Comparison of ENCODE assay signal across 17 mouse cellular contexts in the genomic region with DNA sequence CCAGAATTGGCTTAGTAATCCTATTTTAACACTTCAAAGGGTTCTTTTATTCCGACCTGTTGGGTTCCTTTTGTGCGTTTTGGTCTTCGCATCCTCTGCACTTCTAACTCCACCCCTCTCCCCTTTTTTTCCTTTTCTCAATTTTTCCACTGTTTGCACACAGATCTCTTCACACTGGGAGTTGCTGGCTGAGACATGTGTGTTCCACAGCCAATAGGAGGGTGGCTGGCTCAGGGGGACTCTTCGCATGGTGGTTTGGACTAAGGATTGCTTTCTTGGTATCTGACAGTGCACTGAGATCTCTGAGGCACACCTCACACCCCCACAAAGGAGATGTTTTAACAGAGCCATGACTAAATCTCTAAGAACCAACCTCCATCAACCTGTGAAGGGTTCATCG. TPM values are rescaled to one million over a fixed set of nuclear protein-coding genes. Genes with fewer than 3 reads are reported as not detected.
DNase-seq lines count a peak whose midpoint lies in the region; ATAC-seq and TF ChIP-seq lines count a peak whose summit lies in the region.
"Had no signal": no experiment of that assay in that cellular context is flagged by ENCODE, and none has a peak within 500 bp of the region (broad histone marks: within the 10 kb centered on the region; RNA-seq: fewer than 3 reads in every experiment).

No protein-coding gene starts in this region.

- no peaks in the 10 kb centered on the region for H3K27me3 ChIP-seq in forebrain, embryonic 11.5 days (ENCODE audit: control insufficient read depth, insufficient read depth, low read length)
- peaks cover 60% of the 10 kb centered on the region for H3K27me3 ChIP-seq in forebrain, embryonic 10.5 days (ENCODE audit: poor library complexity, severe bottlenecking)
- H3K27me3 ChIP-seq in CH12.LX (replicated peaks) = no peaks in the 10 kb centered on the region
- H3K27me3 ChIP-seq in forebrain, embryonic 16.5 days (replicated peaks; ENCODE audit: control insufficient read depth, insufficient read depth, low read length) = no peaks in the 10 kb centered on the region
- H3K27me3 ChIP-seq in midbrain, embryonic 14.5 days (ENCODE audit: control insufficient read depth, insufficient read depth, low read length) = no peaks in the 10 kb centered on the region
- H3K27me3 ChIP-seq: limb, embryonic 15.5 days had no signal

- no peaks in the 10 kb centered on the region for H3K79me2 ChIP-seq in CH12.LX (replicated peaks; ENCODE audit: control insufficient read depth, extremely low read depth, insufficient read depth, poor library complexity, severe bottlenecking)

- peak; percentile 69 for ATAC-seq in forebrain, embryonic 11.5 days (replicated peaks; ENCODE audit: low FRiP score)
- peak; percentile 65 for ATAC-seq in forebrain, embryonic 16.5 days
- ATAC-seq in midbrain, embryonic 14.5 days (ENCODE audit: low FRiP score, low TSS enrichment) = peak; percentile 55

- in situ Hi-C loops in CH12.LX (cut with MboI; ENCODE audit: low pct_ligation_motif_present, low pct_unique_long_range_greater_than_20kb, low sequenced_read_pairs) = no loop called here

- TF ChIP-seq EP300 in CH12.LX (IDR thresholded peaks at IDR 0.05; ENCODE audit: low read length) = no peak

- TF ChIP-seq POLR2A in CH12.LX (IDR thresholded peaks at IDR 0.05; ENCODE audit: low read depth, low read length) = no peak

- WGBS in forebrain, embryonic 11.5 days = 23% methylated on average over 5 of the region's 5 CpGs
- WGBS in forebrain, embryonic 10.5 days = 30% methylated on average over 5 of the region's 5 CpGs
- 15% methylated on average over 5 of the region's 5 CpGs for WGBS in forebrain, embryonic 16.5 days
- WGBS in midbrain, embryonic 14.5 days = 18% methylated on average over 5 of the region's 5 CpGs

- dilution Hi-C loops in CH12.LX (cut with MboI; ENCODE audit: extremely low pct_ligation_motif_present, extremely low pct_unique_long_range_greater_than_20kb, low sequenced_read_pairs) = no loop called here

- H3K9me3 ChIP-seq in forebrain, embryonic 11.5 days (ENCODE audit: control insufficient read depth, low read length) = no peaks in the 10 kb centered on the region
- no peaks in the 10 kb centered on the region for H3K9me3 ChIP-seq in forebrain, embryonic 10.5 days
- no peaks in the 10 kb centered on the region for H3K9me3 ChIP-seq in CH12.LX (replicated peaks; ENCODE audit: low read length)
- H3K9me3 ChIP-seq in forebrain, embryonic 16.5 days (ENCODE audit: control insufficient read depth, low read length) = no peaks in the 10 kb centered on the region
- H3K9me3 ChIP-seq in midbrain, embryonic 14.5 days (ENCODE audit: control insufficient read depth, low read length) = no peaks in the 10 kb centered on the region
- H3K9me3 ChIP-seq: limb, embryonic 15.5 days had no signal

- H3K4me2 ChIP-seq in forebrain, embryonic 11.5 days (ENCODE audit: low read depth, low read length, severe bottlenecking) = no peak overlapping the region
- no peak overlapping the region for H3K4me2 ChIP-seq in CH12.LX (ENCODE audit: insufficient read depth, low read depth, poor library complexity, severe bottlenecking)
- H3K4me2 ChIP-seq in forebrain, embryonic 16.5 days (ENCODE audit: low read length) = no peak overlapping the region
- H3K4me2 ChIP-seq in midbrain, embryonic 14.5 days (ENCODE audit: low read length) = no peak overlapping the region
- H3K4me2 ChIP-seq: limb, embryonic 15.5 days had no signal

- no peaks in the 10 kb centered on the region for H3K36me3 ChIP-seq in forebrain, embryonic 11.5 days (ENCODE audit: control insufficient read depth, insufficient read depth, low read length)
- no peaks in the 10 kb centered on the region for H3K36me3 ChIP-seq in forebrain, embryonic 10.5 days (replicated peaks)
- H3K36me3 ChIP-seq in CH12.LX (replicated peaks in 1 of 2; ENCODE audit: control insufficient read depth in 1 of 2, insufficient read depth in 1 of 2, low read length in 1 of 2) = no peaks in the 10 kb centered on the region
- no peaks in the 10 kb centered on the region for H3K36me3 ChIP-seq in forebrain, embryonic 16.5 days (ENCODE audit: control insufficient read depth, insufficient read depth)
- no peaks in the 10 kb centered on the region for H3K36me3 ChIP-seq in midbrain, embryonic 14.5 days (ENCODE audit: control insufficient read depth, insufficient read depth, low read length)
- H3K36me3 ChIP-seq: limb, embryonic 15.5 days had no signal

- no peak overlapping the region for H3K4me3 ChIP-seq in forebrain, embryonic 11.5 days (ENCODE audit: low read depth, low read length)
- H3K4me3 ChIP-seq in forebrain, embryonic 10.5 days = no peak overlapping the region
- no peak overlapping the region for H3K4me3 ChIP-seq in CH12.LX (replicated peaks in 1 of 3; ENCODE audit: low read depth in 2 of 3, low read length in 2 of 3, poor library complexity in 1 of 3)
- H3K4me3 ChIP-seq in forebrain, embryonic 16.5 days (replicated peaks; ENCODE audit: low read length) = no peak overlapping the region
- no peak overlapping the region for H3K4me3 ChIP-seq in midbrain, embryonic 14.5 days (replicated peaks; ENCODE audit: low read depth, low read length)
- H3K4me3 ChIP-seq: limb, embryonic 15.5 days had no signal

- TF ChIP-seq RAD21 in CH12.LX (IDR thresholded peaks at IDR 0.05; ENCODE audit: low read depth, low read length) = no peak

- H3K4me1 ChIP-seq in forebrain, embryonic 11.5 days (replicated peaks; ENCODE audit: control insufficient read depth, insufficient read depth, low read length) = peaks cover 6% of the 10 kb centered on the region; the same call in 1 of the 2 replicates
- peaks cover 47% of the 10 kb centered on the region for H3K4me1 ChIP-seq in forebrain, embryonic 10.5 days
- peaks cover 8 to 54% of the 10 kb centered on the region in 2 experiments for H3K4me1 ChIP-seq in CH12.LX (ENCODE audit: control insufficient read depth in 1 of 2, insufficient read depth in 2 of 2)
- peaks cover 44% of the 10 kb centered on the region for H3K4me1 ChIP-seq in forebrain, embryonic 16.5 days (replicated peaks; ENCODE audit: control insufficient read depth, insufficient read depth, low read length)
- H3K4me1 ChIP-seq in midbrain, embryonic 14.5 days (ENCODE audit: control insufficient read depth, insufficient read depth, low read length) = peaks cover 31% of the 10 kb centered on the region

- no peak for TF ChIP-seq CTCF in CH12.LX (conservative IDR thresholded peaks at IDR 0.05 in 1 of 2, IDR thresholded peaks at IDR 0.05 in 1 of 2; ENCODE audit: low read depth in 2 of 2, low read length in 2 of 2)

- no peak overlapping the region for H3K9ac ChIP-seq in forebrain, embryonic 11.5 days (ENCODE audit: low read length)
- no peak overlapping the region for H3K9ac ChIP-seq in CH12.LX (ENCODE audit: insufficient read depth, low read depth)
- no peak overlapping the region for H3K9ac ChIP-seq in forebrain, embryonic 16.5 days (replicated peaks; ENCODE audit: low read depth, low read length)
- H3K9ac ChIP-seq in midbrain, embryonic 14.5 days (replicated peaks; ENCODE audit: low read length) = no peak overlapping the region
- H3K9ac ChIP-seq: limb, embryonic 15.5 days had no signal

- DNase-seq in forebrain, embryonic 11.5 days (ENCODE audit: low spot score) = no peak
- no peak for DNase-seq in forebrain, embryonic 10.5 days (ENCODE audit: extremely low spot score, low spot score)
- peak; percentile 37 for DNase-seq in CH12.LX (ENCODE audit: extremely low read depth)
- DNase-seq in midbrain, embryonic 14.5 days = peak; percentile 52
- no peak for DNase-seq in kidney, postnatal 10 days
- DNase-seq in gastrocnemius, postnatal 10 days = no peak
- no peak for DNase-seq in kidney, adult 11 months
- DNase-seq: adrenal gland, adult 2 months; cerebellum, adult 18-20 months; kidney, adult 8-10 months; kidney, postnatal 36 days; lung, adult 2 months; lung, postnatal 36 days; thymus, postnatal 14 days had no signal

- no peak overlapping the region for H3K27ac ChIP-seq in forebrain, embryonic 11.5 days (ENCODE audit: low read depth, low read length)
- H3K27ac ChIP-seq in forebrain, embryonic 10.5 days = no peak overlapping the region
- no peak overlapping the region for H3K27ac ChIP-seq in CH12.LX (ENCODE audit: insufficient read depth, low read depth)
- no peak overlapping the region; the same call in 1 of the 2 replicates for H3K27ac ChIP-seq in forebrain, embryonic 16.5 days (ENCODE audit: low read length)
- H3K27ac ChIP-seq in midbrain, embryonic 14.5 days (replicated peaks; ENCODE audit: low read depth, low read length) = peak overlapping the region; percentile 50
- H3K27ac ChIP-seq: limb, embryonic 15.5 days had no signal

TF ChIP-seq in CH12.LX, 34 proteins besides CTCF, POLR2A, EP300 and RAD21:
- TF ChIP-seq MEF2A (IDR thresholded peaks at IDR 0.05; ENCODE audit: borderline replicate concordance, low read depth, low read length) (no peak), NRF1 (IDR thresholded peaks at IDR 0.05; ENCODE audit: low read depth, low read length) (no peak), TCF12 (IDR thresholded peaks at IDR 0.05; ENCODE audit: low read depth, low read length) (no peak), SIN3A (IDR thresholded peaks at IDR 0.05; ENCODE audit: low read length) (no peak), E2F4 (IDR thresholded peaks at IDR 0.05; ENCODE audit: insufficient replicate concordance, low read depth, low read length) (no peak), MAFK (IDR thresholded peaks at IDR 0.05; ENCODE audit: insufficient replicate concordance, low read length) (no peak), ETS1 (conservative IDR thresholded peaks at IDR 0.05; ENCODE audit: low read depth, low read length) (no peak), SMC3 (IDR thresholded peaks at IDR 0.05; ENCODE audit: low read depth, low read length) (no peak)

RNA-seq across cellular contexts. Expression of a gene that starts 40.7 kb away (rescaled TPM):
- polyA plus RNA-seq in forebrain, embryonic 11.5 days (2014; fragmentation: Nextera tagmentation; extraction: Ambion mirVana) = 2.4 TPM in 2 replicates
- 2.2 and 2.3 TPM in 2 replicates for polyA plus RNA-seq in forebrain, embryonic 10.5 days (2016; fragmentation: Nextera tagmentation; extraction: Ambion mirVana)
- total RNA-seq in CH12.LX (2012; rRNA removed) (not detected in 2 replicates), CH12.LX (2014; rRNA removed) (not detected in 2 replicates)
- polyA plus RNA-seq in CH12.LX (2012; ENCODE audit: insufficient read length, low read depth) = not detected in 2 replicates
- 31.9 and 33.2 TPM in 2 replicates for polyA plus RNA-seq in forebrain, embryonic 16.5 days (2015; fragmentation: Nextera tagmentation; extraction: Ambion mirVana)
- polyA plus RNA-seq in midbrain, embryonic 14.5 days (2014; fragmentation: Nextera tagmentation; extraction: Ambion mirVana) = 20.0 and 23.6 TPM in 2 replicates
- 1 to 10 TPM; 3.5 to 3.9 TPM for total RNA-seq in gastrocnemius, postnatal 10 days (2021)
- total RNA-seq: common myeloid progenitor, adult 5-6 weeks had no signal

Comparison
In these comparisons a context has a peak if more than half of its experiments do, and no peak if none do; other contexts are left out.
1. DNase-seq: peak in CH12.LX (single experiment) and midbrain, embryonic 14.5 days (single experiment); none in forebrain, embryonic 11.5 days (single experiment), forebrain, embryonic 10.5 days (single experiment), kidney, postnatal 10 days (single experiment), gastrocnemius, postnatal 10 days (single experiment) and kidney, adult 11 months (single experiment).
2. Peak in every context shown above with its lines, with median percentiles within 50 percentile points of each other: ATAC-seq.